Mouse (Mus musculus) kidney, embryonic 14.5 days (tissue): ENCODE measurements around the gene Lrsam1. TPM values are rescaled to one million over a fixed set of nuclear protein-coding genes. Genes with fewer than 3 reads are reported as not detected.

Source experiments
- ATAC-seq: fragments of 200-750 bp; cut with Nextera tagmentation; 2 replicates; pipeline ENCODE4 v1.8.0; 2017; ENCODE audit warnings: moderate number of reproducible peaks, mild to moderate bottlenecking, moderate TSS enrichment, moderate library complexity; ENCODE audit not compliant: low FRiP score, low TSS enrichment
- H3K27ac ChIP-seq: fragments of 300-500 bp; sonication (generic); 2 replicates; pipeline ENCODE4 v1.5.1; 2014; ENCODE audit warnings: low read depth, mild to moderate bottlenecking, low read length, moderate library complexity, mixed read lengths
- H3K27me3 ChIP-seq: fragments of 300-500 bp; sonication (generic); 2 replicates; pipeline ENCODE4 v1.6.1; 2014; ENCODE audit warnings: mild to moderate bottlenecking, low read length; ENCODE audit not compliant: control insufficient read depth, insufficient read depth
- H3K36me3 ChIP-seq: fragments of 300-500 bp; sonication (generic); 2 replicates; pipeline ENCODE4 v1.6.1; 2014; ENCODE audit warnings: low read length, mixed read lengths; ENCODE audit not compliant: control insufficient read depth, insufficient read depth
- H3K4me1 ChIP-seq: fragments of 300-500 bp; sonication (generic); 2 replicates; pipeline ENCODE4 v1.6.1; 2014; ENCODE audit warnings: low read length, mixed read lengths; ENCODE audit not compliant: control insufficient read depth, insufficient read depth
- H3K4me2 ChIP-seq: fragments of 300-500 bp; sonication (generic); replicated peaks from 2 replicates; pipeline ENCODE4 v1.6.1; 2014; ENCODE audit warnings: low read depth, mild to moderate bottlenecking, low read length
- H3K4me3 ChIP-seq: fragments of 300-500 bp; sonication (generic); 2 replicates; pipeline ENCODE4 v1.5.1; 2014; ENCODE audit warnings: mild to moderate bottlenecking, low read length
- H3K9ac ChIP-seq: fragments of 300-500 bp; sonication (generic); 2 replicates; pipeline ENCODE4 v1.6.1; 2014; ENCODE audit warnings: low read depth, mild to moderate bottlenecking, low read length, moderate library complexity
- H3K9me3 ChIP-seq: fragments of 300-500 bp; sonication (generic); 2 replicates; pipeline ENCODE4 v1.6.1; 2016; ENCODE audit warnings: low read length; ENCODE audit not compliant: control insufficient read depth
- WGBS: fragments of 180-500 bp; shearing (Covaris S2); extraction: QIAGEN DNeasy Blood & Tissue Kit; methylation state at CpG from one replicate; pipeline ENCODE4 v1.1.7; 2014; 5-methylcytosine and 5-hydroxymethylcytosine counted together
- polyA plus RNA-seq: library from polyadenylated mRNA; unstranded; fragments of >200 nt; fragmentation: Nextera tagmentation; extraction: Ambion mirVana; gene quantifications from 2 replicates; pipeline ENCODE4 v1.2.1, GENCODE M21; 2014

Lrsam1 gene
- polyA plus RNA-seq, 1 experiment from 2014 or later: 8.8 TPM

DNA sequence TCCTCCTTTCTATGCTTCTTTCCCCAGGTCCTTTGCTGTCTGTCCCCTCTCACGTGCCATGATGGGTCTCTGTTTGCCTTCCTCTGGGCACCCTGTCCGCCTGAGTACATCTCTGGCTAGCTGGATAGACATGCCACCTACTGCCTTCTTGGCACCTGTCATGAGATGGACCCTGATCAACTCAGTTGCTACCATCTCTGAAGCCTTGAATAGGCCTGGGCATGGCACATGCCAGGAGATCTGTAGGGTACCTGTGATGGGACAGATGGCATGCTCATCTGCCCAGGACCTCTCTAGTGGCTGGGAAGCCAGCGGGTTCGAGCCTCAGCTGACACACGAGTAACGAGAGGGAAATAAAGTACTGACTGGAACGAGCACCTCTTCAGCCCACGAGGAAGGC is 12.8 kb upstream of the Lrsam1 start:
- Histone ChIP-seq H3K9ac (no peak overlapping the region), H3K4me2 (no peak overlapping the region), H3K36me3 (peaks cover 25% of the 10 kb centered on the region), H3K9me3 (no peaks in the 10 kb centered on the region), H3K27ac (no peak overlapping the region), H3K4me1 (no peaks in the 10 kb centered on the region), H3K4me3 (no peak overlapping the region), H3K27me3 (no peaks in the 10 kb centered on the region)
- ATAC-seq: no peak
- WGBS: 89% methylated on average over 8 of the region's 8 CpGs

DNA sequence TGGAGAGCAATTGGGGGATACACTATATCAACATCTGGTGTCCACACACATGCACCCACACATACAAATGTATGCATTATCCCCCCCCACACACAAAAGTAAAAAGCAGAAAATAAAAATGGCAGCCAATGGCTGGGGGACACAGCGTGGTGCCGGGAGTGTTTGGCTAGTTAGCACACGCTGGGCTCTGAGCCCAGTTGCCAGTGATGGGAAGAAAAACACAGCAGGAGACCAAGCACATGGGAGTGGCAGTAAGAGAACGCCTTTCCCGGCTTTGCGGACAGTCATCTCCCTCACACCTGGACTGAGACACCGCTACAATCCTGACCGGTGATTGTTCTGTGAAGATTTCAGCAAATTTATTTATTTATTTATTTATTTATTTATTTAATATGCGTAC is 9.8 kb upstream of the Lrsam1 start:
- no peak overlapping the region for H3K4me2 ChIP-seq
- WGBS: 57% methylated on average over 9 of the region's 9 CpGs
- H3K9me3 ChIP-seq: no peaks in the 10 kb centered on the region
- H3K9ac ChIP-seq: no peak overlapping the region
- 0 out of 2 replicates have a peak, but pooled peaks cover 2% of the 10 kb centered on the region for H3K4me1 ChIP-seq
- no peak overlapping the region for H3K27ac ChIP-seq
- H3K36me3 ChIP-seq: peaks cover 25% of the 10 kb centered on the region
- no peak overlapping the region for H3K4me3 ChIP-seq
- H3K27me3 ChIP-seq: no peaks in the 10 kb centered on the region
- ATAC-seq: no peak

DNA sequence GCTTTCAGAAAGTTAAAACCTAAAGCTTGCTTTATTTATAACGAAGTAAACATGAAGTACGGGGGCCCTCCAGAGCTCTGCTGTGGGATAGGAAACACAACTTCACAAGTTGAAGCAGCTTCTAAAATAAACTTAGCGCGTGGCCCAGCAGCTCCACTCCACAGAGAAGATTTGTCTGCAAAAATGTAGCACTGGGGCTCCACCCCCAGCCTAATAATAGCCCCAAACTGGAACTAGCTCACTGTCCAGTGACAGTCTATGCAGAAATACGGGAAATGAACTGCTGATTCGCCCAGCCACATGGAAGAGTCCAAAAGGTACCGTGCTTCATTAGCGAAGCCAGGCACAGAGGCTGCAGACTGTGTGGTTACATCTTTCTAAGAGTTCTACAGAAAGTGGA is 7.9 kb upstream of the Lrsam1 start:
- Histone ChIP-seq H3K27me3 (no peaks in the 10 kb centered on the region), H3K27ac (no peak overlapping the region)

DNA sequence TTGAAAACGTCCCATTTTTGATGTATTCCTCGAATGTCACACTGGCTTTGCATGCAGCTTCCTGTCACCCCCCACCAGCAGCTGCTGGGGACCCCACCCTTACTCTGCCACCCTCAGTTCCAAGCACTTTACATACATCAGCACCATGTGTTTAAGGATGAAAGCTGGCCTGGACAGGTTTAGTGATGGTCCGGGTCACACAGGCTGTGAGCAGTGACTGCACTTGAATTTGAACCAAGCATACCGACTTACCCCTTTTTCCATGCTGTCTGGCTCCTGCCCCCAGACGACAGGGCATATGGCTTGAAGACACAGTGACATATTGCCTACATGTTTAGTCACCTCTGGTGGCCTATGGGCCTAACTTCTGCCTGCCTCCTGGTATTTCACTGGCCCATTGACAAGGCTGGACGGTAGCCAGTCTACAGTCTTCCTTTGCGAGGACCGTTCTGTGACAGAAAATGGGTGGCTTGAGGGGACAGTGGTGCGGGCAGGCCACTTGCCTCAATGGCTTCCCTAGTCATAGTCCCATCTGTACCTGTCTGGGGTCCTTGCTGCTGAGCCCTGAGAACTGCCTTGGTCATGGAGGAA is 6.7 kb upstream of the Lrsam1 start:
- WGBS: 86% methylated on average over 9 of the region's 9 CpGs
- H3K4me2 ChIP-seq: peak overlapping the region; percentile 83; the same call in 1 of the 2 replicates

More for the DNA sequence above, 7.9 kb upstream of the Lrsam1 start:
- Histone ChIP-seq H3K4me3 (no peak overlapping the region), H3K9me3 (no peaks in the 10 kb centered on the region), H3K4me1 (peaks cover 16% of the 10 kb centered on the region; the same call in 1 of the 2 replicates), H3K9ac (no peak overlapping the region), H3K4me2 (no peak overlapping the region), H3K36me3 (peaks cover 24% of the 10 kb centered on the region)
- no peak for ATAC-seq
- WGBS: 87% methylated on average over 8 of the region's 8 CpGs

DNA sequence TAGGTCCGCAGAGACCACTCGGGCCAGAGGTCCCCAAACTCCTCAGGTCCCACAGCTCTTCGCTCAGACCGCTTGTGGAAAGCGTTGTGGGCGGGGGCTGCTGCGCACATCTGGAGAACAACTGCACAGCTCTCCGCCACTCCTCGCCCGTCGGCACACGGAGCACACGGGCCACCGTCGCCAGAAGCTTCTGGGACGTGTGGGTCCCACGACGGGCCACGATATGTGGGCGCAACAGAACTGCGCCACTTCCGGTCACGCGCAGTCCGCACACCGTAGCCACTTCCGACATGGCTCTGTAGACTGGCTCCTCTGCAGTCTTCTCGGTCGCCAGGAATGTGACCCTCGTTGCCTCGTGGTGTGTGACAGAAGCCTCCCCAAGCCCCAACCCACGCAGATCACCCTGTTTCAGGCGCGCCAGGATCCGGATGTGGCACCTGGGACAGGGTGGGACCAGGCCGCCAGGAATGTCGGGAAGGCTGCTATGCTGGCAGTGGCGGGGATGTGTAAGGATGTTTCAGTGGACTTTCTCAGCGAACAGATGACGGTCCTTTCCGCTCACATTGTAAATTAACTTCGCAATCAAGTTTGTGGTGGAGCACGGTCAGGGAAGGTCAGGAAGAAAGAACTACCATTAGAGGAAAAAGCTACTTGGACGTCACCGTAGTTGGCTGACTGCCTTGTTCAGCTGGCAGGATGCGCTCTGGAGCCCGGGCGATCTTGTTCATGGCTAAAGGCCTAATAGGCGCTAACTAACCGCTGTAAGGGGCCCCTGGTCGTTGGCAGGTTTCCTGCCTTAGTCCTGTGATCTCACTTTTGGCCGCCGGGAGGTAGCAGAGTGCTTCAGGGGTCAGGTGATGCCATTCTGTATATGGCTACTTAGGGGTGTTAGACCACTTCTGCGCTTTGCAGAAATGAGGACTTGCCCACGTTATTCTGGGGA is 5.5 kb upstream of the Lrsam1 start:
- Histone ChIP-seq H3K9ac (peak overlapping the region; percentile 78), H3K4me2 (peak overlapping the region; percentile 83), H3K27ac (peak overlapping the region; percentile 97), H3K4me3 (peak overlapping the region; percentile 61), H3K36me3 (peaks cover 24% of the 10 kb centered on the region), H3K27me3 (no peaks in the 10 kb centered on the region), H3K9me3 (no peaks in the 10 kb centered on the region), H3K4me1 (peaks cover 21% of the 10 kb centered on the region; the same call in 1 of the 2 replicates)
- WGBS: under 1% methylated on average over 55 of the region's 55 CpGs
- ATAC-seq: peak; percentile 76

More for the DNA sequence above, 6.7 kb upstream of the Lrsam1 start:
- Histone ChIP-seq H3K36me3 (peaks cover 26% of the 10 kb centered on the region), H3K9me3 (no peaks in the 10 kb centered on the region), H3K9ac (peak overlapping the region; percentile 78; the same call in 1 of the 2 replicates), H3K4me1 (peaks cover 21% of the 10 kb centered on the region; the same call in 1 of the 2 replicates), H3K27ac (no peak overlapping the region), H3K27me3 (no peaks in the 10 kb centered on the region), H3K4me3 (no peak overlapping the region)
- ATAC-seq: no peak

DNA sequence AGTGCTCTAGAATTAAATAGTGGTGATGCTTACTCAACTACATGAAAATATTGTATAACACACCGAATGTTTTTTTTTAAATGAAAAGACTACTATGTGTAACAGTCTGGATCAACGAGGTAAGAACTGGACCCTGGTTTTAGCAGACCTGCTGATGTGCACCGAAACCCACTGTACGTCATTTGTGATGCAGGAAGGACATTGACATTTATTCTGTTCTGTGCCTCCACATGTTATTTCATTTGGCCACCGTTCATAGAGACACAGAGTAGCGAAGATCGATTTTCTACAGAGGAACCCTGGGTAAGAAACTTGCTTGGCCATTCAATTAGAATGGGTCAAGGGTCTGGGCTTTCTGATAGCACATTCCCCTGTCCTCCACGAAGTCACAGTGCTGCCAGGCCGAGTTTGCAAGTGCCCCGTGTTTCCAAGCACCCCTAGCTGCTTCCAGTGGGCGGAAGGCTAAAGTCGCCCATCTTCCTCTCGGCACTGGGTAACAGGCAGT is 4.8 kb upstream of the Lrsam1 start:
- 12% methylated on average over 13 of the region's 13 CpGs for WGBS
- peak overlapping the region; percentile 78 for H3K9ac ChIP-seq
- peaks cover 21% of the 10 kb centered on the region; the same call in 1 of the 2 replicates for H3K4me1 ChIP-seq
- H3K4me3 ChIP-seq: peak overlapping the region; percentile 61
- ATAC-seq: no peak
- no peaks in the 10 kb centered on the region for H3K9me3 ChIP-seq
- H3K4me2 ChIP-seq: peak overlapping the region; percentile 83
- no peaks in the 10 kb centered on the region for H3K27me3 ChIP-seq
- peaks cover 24% of the 10 kb centered on the region for H3K36me3 ChIP-seq
- peak overlapping the region; percentile 97 for H3K27ac ChIP-seq

DNA sequence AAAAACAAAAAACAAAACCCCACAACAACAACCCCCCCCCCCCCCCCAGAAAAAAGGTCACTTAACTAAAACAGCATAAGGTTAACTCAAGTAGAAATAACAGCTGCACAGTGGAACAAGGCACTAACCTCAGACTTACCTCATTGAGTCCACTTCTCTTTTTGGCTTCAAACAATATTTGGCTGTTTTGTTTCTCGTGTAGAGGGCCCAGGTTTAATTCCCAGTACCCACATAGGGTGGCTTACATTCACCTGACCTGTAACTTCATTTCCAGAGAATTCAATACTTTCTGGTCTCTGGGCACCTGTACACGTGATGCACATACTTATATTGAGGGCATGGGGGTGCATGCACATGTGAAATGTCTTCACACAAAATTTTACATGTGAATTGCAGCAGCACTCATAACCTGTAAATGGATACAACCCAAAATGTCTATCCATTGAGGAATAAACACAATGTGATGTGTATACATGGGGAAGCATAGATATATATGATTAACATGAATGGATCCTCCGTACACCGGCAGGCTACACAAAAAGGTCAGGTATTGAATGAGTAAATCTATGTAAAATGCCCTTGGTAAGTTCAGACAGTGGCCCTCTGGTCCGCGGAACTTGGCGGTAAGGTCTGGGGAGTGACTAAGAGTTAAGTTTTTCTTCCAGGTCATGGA is 4.2 kb upstream of the Lrsam1 start:
- H3K4me2 ChIP-seq: peak overlapping the region; percentile 83
- H3K36me3 ChIP-seq: peaks cover 24% of the 10 kb centered on the region
- H3K4me1 ChIP-seq: peaks cover 24% of the 10 kb centered on the region
- H3K9ac ChIP-seq: peak overlapping the region; percentile 78; the same call in 1 of the 2 replicates
- no peaks in the 10 kb centered on the region for H3K9me3 ChIP-seq
- no peak overlapping the region for H3K4me3 ChIP-seq
- H3K27ac ChIP-seq: no peak overlapping the region
- no peaks in the 10 kb centered on the region for H3K27me3 ChIP-seq
- no peak for ATAC-seq
- 15% methylated on average over 7 of the region's 7 CpGs for WGBS

DNA sequence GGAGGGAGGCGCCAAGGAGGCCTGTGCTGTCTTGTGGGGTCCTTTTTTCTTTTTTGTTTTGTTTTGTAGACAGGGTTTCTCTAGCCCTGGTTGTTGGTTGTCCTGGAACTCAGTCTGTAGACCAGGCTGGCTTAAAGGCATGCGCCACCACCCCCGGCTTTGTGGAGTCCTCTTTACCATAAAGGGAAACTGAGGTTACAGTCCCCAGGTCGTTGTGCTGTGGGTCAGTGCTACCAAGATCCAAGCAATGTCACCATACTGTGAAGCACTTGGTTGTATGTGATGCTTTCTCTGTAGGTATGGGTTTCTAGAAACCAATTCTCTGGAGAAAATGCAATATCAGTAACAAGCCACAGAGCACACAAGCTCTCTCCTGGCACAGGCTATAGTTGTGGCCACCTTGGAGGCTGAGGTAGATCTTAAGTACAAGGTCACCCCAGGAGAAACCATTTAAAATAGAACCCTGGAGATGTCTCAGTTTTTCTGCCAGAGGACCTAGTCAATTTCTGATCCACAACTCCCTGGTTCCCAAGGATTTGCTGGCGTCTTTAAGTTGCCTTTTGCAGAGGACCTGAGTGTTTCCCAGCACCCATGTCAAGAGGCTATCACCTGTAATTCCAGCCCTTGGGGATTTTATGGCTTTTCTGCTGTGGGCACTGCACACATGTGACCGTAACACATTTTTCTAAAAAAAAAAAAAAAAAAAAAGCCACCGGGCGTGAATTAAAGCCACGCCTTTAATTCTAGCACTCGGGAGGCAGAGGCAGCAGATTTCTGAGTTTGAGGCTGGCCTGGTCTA is 3.4 kb upstream of the Lrsam1 start:
- Histone ChIP-seq H3K9ac (peak overlapping the region; percentile 13; the same call in 1 of the 2 replicates), H3K4me3 (no peak overlapping the region), H3K9me3 (no peaks in the 10 kb centered on the region), H3K36me3 (peaks cover 24% of the 10 kb centered on the region), H3K27me3 (no peaks in the 10 kb centered on the region), H3K27ac (no peak overlapping the region), H3K4me1 (peaks cover 27% of the 10 kb centered on the region), H3K4me2 (no peak overlapping the region; the same call in 1 of the 2 replicates)
- no peak for ATAC-seq
- WGBS: 34% methylated on average over 10 of the region's 10 CpGs
